Mouse (Mus musculus): ENCODE data around the gene Bmp10.
A peak's percentile ranks its signal among the peaks of the same experiment; 100 is the strongest.

- TF ChIP-seq POLR2A (IDR thresholded peaks at IDR 0.05; ENCODE audit: insufficient read depth, low read depth, low read length): no peak
- peak; percentile 98; the same call in 1 of the 2 replicates for TF ChIP-seq CTCF (IDR thresholded peaks at IDR 0.05)
These were observed 29.7 kb upstream of the Bmp10 start for GRCm38 (mm10) chr6:87399137-87399536.
